Mouse (Mus musculus): ENCODE measurements around the gene Auts2.

GRCm38 (mm10) chr5:132212446-132212845, 330.7 kb downstream of the Auts2 start:
- TF ChIP-seq TAL1 (IDR thresholded peaks at IDR 0.05; ENCODE audit: low read length) = no peak
- TF ChIP-seq GATA1 (IDR thresholded peaks at IDR 0.05; ENCODE audit: low read length) = no peak
